Mouse (Mus musculus): ENCODE data around the gene Srgap3. TPM values are rescaled to one million over a fixed set of nuclear protein-coding genes. Genes with fewer than 3 reads are reported as not detected.

Srgap3 gene
- polyA plus RNA-seq, 1 experiment from 2014 or later = 5.3 TPM

DNA sequence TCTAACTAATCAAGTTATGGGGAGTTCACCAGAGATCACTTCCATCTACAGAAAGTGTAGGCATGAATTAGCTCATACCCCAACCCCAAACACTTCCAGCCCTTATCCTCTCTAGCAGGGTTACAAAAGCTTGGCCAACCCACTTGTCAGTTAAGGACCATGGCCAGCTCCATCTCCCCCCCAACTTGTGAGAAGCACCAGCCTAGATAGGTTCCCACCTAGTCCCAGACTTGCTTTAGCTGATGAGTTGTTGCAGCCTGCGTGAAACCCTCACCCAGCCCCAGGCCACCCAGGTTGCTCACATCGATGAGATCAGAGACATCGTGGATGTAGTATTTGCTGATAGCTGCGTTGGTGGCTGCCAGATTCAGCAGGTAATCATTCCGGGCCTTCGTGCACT is 170.3 kb downstream of the Srgap3 start:
- no peak overlapping the region for H3K4me2 ChIP-seq
- no peaks in the 10 kb centered on the region for H3K9me3 ChIP-seq
- H3K4me1 ChIP-seq (replicated peaks) = no peaks in the 10 kb centered on the region
- ATAC-seq (ENCODE audit: insufficient number of reproducible peaks, insufficient read depth, low FRiP score, low TSS enrichment, low read depth) = no peak
- no peak overlapping the region for H3K9ac ChIP-seq (replicated peaks)
- no peak overlapping the region for H3K4me3 ChIP-seq (replicated peaks)
- no peaks in the 10 kb centered on the region for H3K27me3 ChIP-seq
- H3K27ac ChIP-seq = no peak overlapping the region
- H3K36me3 ChIP-seq = peaks cover 13% of the 10 kb centered on the region; the same call in 1 of the 2 replicates
- 84% methylated on average over 6 of the region's 6 CpGs for WGBS

DNA sequence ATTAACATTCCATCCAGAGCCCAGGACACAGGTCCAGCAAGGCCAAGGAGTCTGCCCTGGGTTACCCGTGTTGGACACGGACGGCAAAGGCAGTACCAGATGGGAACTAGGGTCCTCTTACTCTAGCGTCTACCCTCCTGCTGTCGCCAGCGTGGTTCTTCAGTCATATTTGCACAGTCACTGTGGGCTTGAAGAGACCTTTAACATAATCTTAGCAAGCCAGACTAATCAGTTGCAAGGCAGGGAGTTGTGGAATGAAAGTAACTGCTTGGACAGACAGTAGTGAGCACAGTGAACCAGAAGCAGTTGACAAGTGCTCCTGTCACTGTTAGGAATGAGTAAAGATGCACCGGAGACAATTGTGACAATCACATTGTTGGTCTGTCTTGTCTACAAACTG is 173.3 kb downstream of the Srgap3 start:
- Histone ChIP-seq H3K4me1 (replicated peaks) (no peaks in the 10 kb centered on the region), H3K36me3 (peaks cover 24% of the 10 kb centered on the region; the same call in 1 of the 2 replicates), H3K4me2 (no peak overlapping the region), H3K27ac (no peak overlapping the region), H3K9me3 (no peaks in the 10 kb centered on the region), H3K27me3 (no peaks in the 10 kb centered on the region), H3K4me3 (replicated peaks) (no peak overlapping the region), H3K9ac (replicated peaks) (no peak overlapping the region)
- ATAC-seq (ENCODE audit: insufficient number of reproducible peaks, insufficient read depth, low FRiP score, low TSS enrichment, low read depth) = no peak
- 83% methylated on average over 7 of the region's 7 CpGs for WGBS

DNA sequence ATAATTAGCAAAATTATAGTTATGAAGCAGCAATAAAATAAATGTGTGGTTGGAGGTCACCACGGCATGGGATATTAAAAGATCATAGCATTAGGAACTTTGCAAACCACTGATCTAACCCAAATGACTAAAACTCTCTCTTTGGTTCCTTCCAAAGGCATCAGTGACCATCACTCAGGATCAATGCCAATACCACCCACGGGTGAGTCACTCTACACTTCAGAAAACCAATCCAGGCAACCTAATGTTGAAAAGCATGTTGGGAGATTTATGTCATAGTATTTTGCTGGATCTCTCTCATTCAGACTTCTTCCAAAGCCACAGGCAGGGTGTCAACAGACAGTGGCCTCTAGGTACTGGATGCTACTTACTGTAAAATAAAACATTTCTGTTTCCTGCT is 176.1 kb downstream of the Srgap3 start:
- Histone ChIP-seq H3K9ac (replicated peaks) (no peak overlapping the region), H3K4me3 (replicated peaks) (no peak overlapping the region), H3K36me3 (peaks cover 30% of the 10 kb centered on the region; the same call in 1 of the 2 replicates), H3K27me3 (no peaks in the 10 kb centered on the region), H3K4me2 (no peak overlapping the region), H3K4me1 (replicated peaks) (no peaks in the 10 kb centered on the region), H3K9me3 (no peaks in the 10 kb centered on the region), H3K27ac (no peak overlapping the region)
- no peak for ATAC-seq (ENCODE audit: insufficient number of reproducible peaks, insufficient read depth, low FRiP score, low TSS enrichment, low read depth)
- 90% methylated on average over 2 of the region's 2 CpGs for WGBS

GRCm38 (mm10) chr6:112758541-112758940 is 188.5 kb downstream of the Srgap3 start:
- no peaks in the 10 kb centered on the region for H3K9me3 ChIP-seq
- H3K4me1 ChIP-seq (replicated peaks) = peaks cover 18% of the 10 kb centered on the region; the same call in 1 of the 2 replicates
- no peak overlapping the region for H3K4me3 ChIP-seq (replicated peaks)
- ATAC-seq (ENCODE audit: insufficient number of reproducible peaks, insufficient read depth, low FRiP score, low TSS enrichment, low read depth) = no peak
- H3K27ac ChIP-seq = no peak overlapping the region
- peaks cover 4% of the 10 kb centered on the region; the same call in 1 of the 2 replicates for H3K36me3 ChIP-seq
- no peak overlapping the region for H3K4me2 ChIP-seq
- WGBS = 42% methylated on average over 4 of the region's 4 CpGs
- no peaks in the 10 kb centered on the region for H3K27me3 ChIP-seq
- no peak overlapping the region for H3K9ac ChIP-seq (replicated peaks)

- Histone ChIP-seq H3K27me3 (no peaks in the 10 kb centered on the region), H3K27ac (no peak overlapping the region), H3K36me3 (no peaks in the 10 kb centered on the region; the same call in 1 of the 2 replicates), H3K4me3 (replicated peaks) (no peak overlapping the region), H3K9ac (replicated peaks) (no peak overlapping the region), H3K4me2 (no peak overlapping the region), H3K4me1 (replicated peaks) (peaks cover 18% of the 10 kb centered on the region; the same call in 1 of the 2 replicates), H3K9me3 (no peaks in the 10 kb centered on the region)
- 58% methylated on average over 4 of the region's 4 CpGs for WGBS
- no peak for ATAC-seq (ENCODE audit: insufficient number of reproducible peaks, insufficient read depth, low FRiP score, low TSS enrichment, low read depth)
Observed at GRCm38 (mm10) chr6:112756866-112757265, 190.2 kb downstream of the Srgap3 start.

DNA sequence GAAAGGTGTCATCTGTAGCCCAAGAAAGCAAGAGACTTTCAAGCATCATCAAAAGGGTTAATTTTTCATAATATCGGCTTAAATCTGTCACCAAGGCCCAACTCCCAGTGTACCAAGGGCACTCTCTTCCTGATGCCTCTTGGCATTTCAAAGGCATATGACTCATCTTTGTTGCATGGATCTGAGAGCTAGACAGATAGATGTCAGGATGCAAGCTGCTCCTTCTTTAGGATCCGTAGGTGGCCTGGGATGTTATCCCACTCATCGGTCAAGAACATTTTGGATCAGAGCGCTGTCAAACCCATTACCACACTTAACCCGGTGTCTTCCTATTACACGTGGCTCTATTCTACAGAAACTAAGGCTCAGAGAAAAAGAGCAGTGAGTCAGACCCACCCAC is 192.1 kb downstream of the Srgap3 start:
- Histone ChIP-seq H3K36me3 (no peaks in the 10 kb centered on the region), H3K9ac (replicated peaks) (no peak overlapping the region), H3K9me3 (no peaks in the 10 kb centered on the region), H3K4me1 (replicated peaks) (peaks cover 18% of the 10 kb centered on the region; the same call in 1 of the 2 replicates), H3K4me3 (replicated peaks) (no peak overlapping the region), H3K4me2 (no peak overlapping the region), H3K27ac (0 out of 2 replicates have a peak overlapping the region, but pooled peaks have one; percentile 47), H3K27me3 (no peaks in the 10 kb centered on the region)
- 97% methylated on average over 6 of the region's 6 CpGs for WGBS
- ATAC-seq (ENCODE audit: insufficient number of reproducible peaks, insufficient read depth, low FRiP score, low TSS enrichment, low read depth) = no peak

DNA sequence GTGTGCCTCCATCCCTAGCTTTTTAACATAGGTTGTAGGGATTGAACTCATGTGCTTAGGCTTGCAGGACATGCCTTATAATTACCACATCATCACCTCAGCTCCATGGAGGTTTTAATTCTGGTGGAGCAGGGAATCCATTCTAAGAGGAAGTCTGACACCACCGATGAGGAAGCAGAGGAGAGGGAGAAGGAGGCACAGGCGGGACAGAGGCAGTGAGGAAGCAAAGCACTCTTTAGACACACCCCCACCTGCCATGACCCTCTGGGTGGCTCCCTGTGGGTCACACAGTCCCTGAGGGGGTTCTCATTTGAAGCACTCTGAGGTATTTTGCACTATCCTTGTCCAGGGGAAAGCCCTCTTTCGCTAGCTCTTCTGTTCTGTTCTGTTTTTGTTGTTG is 194.5 kb downstream of the Srgap3 start:
- WGBS = 81% methylated on average over 3 of the region's 3 CpGs
- no peak overlapping the region for H3K4me2 ChIP-seq
- H3K9ac ChIP-seq (replicated peaks) = no peak overlapping the region
- no peaks in the 10 kb centered on the region for H3K36me3 ChIP-seq
- H3K4me3 ChIP-seq (replicated peaks) = no peak overlapping the region
- no peaks in the 10 kb centered on the region for H3K27me3 ChIP-seq
- no peaks in the 10 kb centered on the region for H3K9me3 ChIP-seq
- peaks cover 16% of the 10 kb centered on the region; the same call in 1 of the 2 replicates for H3K4me1 ChIP-seq (replicated peaks)
- no peak overlapping the region for H3K27ac ChIP-seq
- no peak for ATAC-seq (ENCODE audit: insufficient number of reproducible peaks, insufficient read depth, low FRiP score, low TSS enrichment, low read depth)

DNA sequence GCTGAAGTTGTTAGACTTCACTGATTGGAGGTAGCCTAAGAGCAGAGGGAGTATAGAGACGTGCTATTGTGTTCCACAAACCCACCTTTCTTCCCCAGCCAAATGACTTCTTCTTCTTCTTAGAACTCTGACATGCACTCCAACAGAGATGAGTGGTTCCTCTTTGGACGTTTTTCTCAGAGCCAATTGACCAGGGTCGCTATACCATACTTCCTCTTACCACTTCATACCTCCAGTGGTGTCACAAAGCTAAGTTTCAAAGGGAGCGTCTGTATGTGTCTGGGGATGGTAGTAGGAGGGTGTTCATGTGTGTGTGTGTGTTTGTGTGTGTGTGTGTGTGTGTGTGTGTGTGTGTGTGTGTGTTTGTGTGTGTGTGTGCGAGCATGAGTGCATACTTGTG is 195.1 kb downstream of the Srgap3 start:
- 77% methylated on average over 5 of the region's 5 CpGs for WGBS
- no peaks in the 10 kb centered on the region for H3K36me3 ChIP-seq

GRCm38 (mm10) chr6:112742297-112742696 is 204.8 kb downstream of the Srgap3 start:
- no peak overlapping the region for H3K4me2 ChIP-seq
- 80% methylated on average over 2 of the region's 2 CpGs for WGBS
- no peak overlapping the region for H3K9ac ChIP-seq (replicated peaks)
- no peak for ATAC-seq (ENCODE audit: insufficient number of reproducible peaks, insufficient read depth, low FRiP score, low TSS enrichment, low read depth)
- no peaks in the 10 kb centered on the region for H3K27me3 ChIP-seq
- H3K9me3 ChIP-seq = no peaks in the 10 kb centered on the region
- H3K4me3 ChIP-seq (replicated peaks) = no peak overlapping the region
- H3K27ac ChIP-seq = no peak overlapping the region
- no peaks in the 10 kb centered on the region; the same call in 1 of the 2 replicates for H3K36me3 ChIP-seq
- H3K4me1 ChIP-seq (replicated peaks) = no peaks in the 10 kb centered on the region

More for the DNA sequence above, 195.1 kb downstream of the Srgap3 start:
- H3K4me3 ChIP-seq (replicated peaks) = no peak overlapping the region
- H3K9me3 ChIP-seq = no peaks in the 10 kb centered on the region
- peaks cover 15% of the 10 kb centered on the region; the same call in 1 of the 2 replicates for H3K4me1 ChIP-seq (replicated peaks)
- H3K27me3 ChIP-seq = no peaks in the 10 kb centered on the region
- no peak for ATAC-seq (ENCODE audit: insufficient number of reproducible peaks, insufficient read depth, low FRiP score, low TSS enrichment, low read depth)
- H3K4me2 ChIP-seq = no peak overlapping the region
- no peak overlapping the region for H3K27ac ChIP-seq
- H3K9ac ChIP-seq (replicated peaks) = no peak overlapping the region

GRCm38 (mm10) chr6:112741766-112742165 is 205.3 kb downstream of the Srgap3 start:
- no peaks in the 10 kb centered on the region for H3K9me3 ChIP-seq
- ATAC-seq (ENCODE audit: insufficient number of reproducible peaks, insufficient read depth, low FRiP score, low TSS enrichment, low read depth) = no peak
- H3K9ac ChIP-seq (replicated peaks) = no peak overlapping the region
- H3K36me3 ChIP-seq = no peaks in the 10 kb centered on the region; the same call in 1 of the 2 replicates
- 83% methylated on average over 5 of the region's 5 CpGs for WGBS
- no peaks in the 10 kb centered on the region for H3K27me3 ChIP-seq
- no peak overlapping the region for H3K27ac ChIP-seq
- H3K4me1 ChIP-seq (replicated peaks) = no peaks in the 10 kb centered on the region
- no peak overlapping the region for H3K4me2 ChIP-seq
- no peak overlapping the region for H3K4me3 ChIP-seq (replicated peaks)

DNA sequence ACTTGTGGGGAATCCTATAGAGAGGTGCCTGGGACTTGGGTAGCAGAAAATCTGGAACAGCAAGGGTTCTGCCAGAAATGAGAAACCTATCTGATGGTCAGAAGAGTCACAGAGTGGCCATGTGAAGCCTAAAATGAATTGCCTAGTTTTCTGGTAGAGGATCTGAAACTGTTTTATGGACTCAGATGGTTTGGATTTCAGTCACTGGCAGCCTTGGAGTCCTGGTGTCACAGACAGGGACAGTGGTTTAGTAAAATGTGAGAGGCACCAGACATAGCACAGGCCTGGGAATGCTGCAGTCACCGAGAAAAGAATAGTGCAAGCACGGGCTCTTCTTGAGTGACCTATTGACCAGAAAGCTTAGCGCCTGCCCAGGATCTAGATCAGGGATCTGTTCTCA is 207.4 kb downstream of the Srgap3 start:
- Histone ChIP-seq H3K36me3 (peaks cover 11% of the 10 kb centered on the region), H3K9me3 (no peaks in the 10 kb centered on the region), H3K4me2 (no peak overlapping the region), H3K27ac (no peak overlapping the region), H3K4me3 (replicated peaks) (no peak overlapping the region), H3K4me1 (replicated peaks) (no peaks in the 10 kb centered on the region), H3K27me3 (no peaks in the 10 kb centered on the region), H3K9ac (replicated peaks) (no peak overlapping the region)
- 89% methylated on average over 3 of the region's 3 CpGs for WGBS
- no peak for ATAC-seq (ENCODE audit: insufficient number of reproducible peaks, insufficient read depth, low FRiP score, low TSS enrichment, low read depth)

DNA sequence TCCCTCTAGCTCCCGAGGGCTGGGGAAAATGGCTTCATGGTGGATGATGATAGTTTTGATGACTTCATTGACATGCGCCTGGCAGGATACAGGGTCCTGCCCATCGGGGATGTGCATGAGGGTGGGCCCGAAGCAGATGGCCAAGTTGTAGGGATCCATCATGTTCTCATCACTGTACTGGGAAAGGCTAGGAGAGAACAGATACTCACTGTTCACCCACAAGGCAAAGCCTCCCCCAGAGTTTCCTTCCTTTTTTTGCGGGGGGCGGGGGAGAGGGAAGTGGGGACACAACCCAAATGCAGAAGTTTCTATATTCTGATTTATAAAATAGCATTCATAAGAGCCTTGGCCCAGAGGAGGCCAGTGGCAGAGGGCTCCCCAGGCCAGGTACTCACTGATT is 208.1 kb downstream of the Srgap3 start:
- no peak for ATAC-seq (ENCODE audit: insufficient number of reproducible peaks, insufficient read depth, low FRiP score, low TSS enrichment, low read depth)
- no peaks in the 10 kb centered on the region for H3K4me1 ChIP-seq (replicated peaks)
- H3K27ac ChIP-seq = no peak overlapping the region
- H3K4me3 ChIP-seq (replicated peaks) = no peak overlapping the region
- 83% methylated on average over 6 of the region's 6 CpGs for WGBS
- H3K9ac ChIP-seq (replicated peaks) = no peak overlapping the region
- H3K27me3 ChIP-seq = no peaks in the 10 kb centered on the region
- H3K36me3 ChIP-seq = peaks cover 17% of the 10 kb centered on the region
- H3K9me3 ChIP-seq = no peaks in the 10 kb centered on the region
- no peak overlapping the region for H3K4me2 ChIP-seq

Measured in limb, embryonic 12.5 days (tissue).